Mouse (Mus musculus) MEL (cell line): ENCODE results near the gene Tnp2. TPM values are rescaled to one million over a fixed set of nuclear protein-coding genes. Genes with fewer than 3 reads are reported as not detected.

Experiments
- DNase-seq: peaks from one replicate; pipeline ENCODE4 v3.0.0; 2011; ENCODE audit warnings: low read depth, low spot score
- H3K27ac ChIP-seq: 2 replicates; pipeline ENCODE4 v1.5.1; 2012; ENCODE audit warnings: low read depth, mild to moderate bottlenecking, control low read depth, low read length, moderate library complexity; ENCODE audit not compliant: control insufficient read depth
- H3K27me3 ChIP-seq, 2 experiments: fragments of 150-350 bp in 1 of 2; sonication (generic) in 1 of 2; 2 replicates each; pipeline ENCODE4 v1.6.1; 2012; ENCODE audit warnings: low read length in 2 of 2, mild to moderate bottlenecking in 2 of 2, improper control_type of control experiment in 1 of 2, moderate library complexity in 1 of 2; ENCODE audit not compliant: insufficient read depth in 2 of 2, control insufficient read depth in 1 of 2
- H3K36me3 ChIP-seq, 2 experiments: 2 replicates each; pipeline ENCODE4 v1.6.1; 2012 to 2014; ENCODE audit warnings: low read length in 2 of 2, improper control_type of control experiment in 1 of 2, inconsistent platforms in 1 of 2, mild to moderate bottlenecking in 1 of 2; ENCODE audit not compliant: insufficient read depth in 2 of 2, control insufficient read depth in 1 of 2
- H3K4me1 ChIP-seq, 2 experiments: fragments of 150-350 bp in 1 of 2; sonication (generic) in 1 of 2; 2 replicates each; pipeline ENCODE4 v1.6.1; 2012; ENCODE audit warnings: low read length in 2 of 2, improper control_type of control experiment in 1 of 2, mild to moderate bottlenecking in 1 of 2; ENCODE audit not compliant: insufficient read depth in 2 of 2, control insufficient read depth in 1 of 2
- H3K4me3 ChIP-seq, 2 experiments: fragments of 150-350 bp in 1 of 2; sonication (generic) in 1 of 2; 2 replicates each; pipeline ENCODE4 v1.5.1; 2012; ENCODE audit warnings: low read depth in 2 of 2, low read length in 2 of 2, mild to moderate bottlenecking in 2 of 2, moderate library complexity in 2 of 2, control low read depth in 1 of 2, improper control_type of control experiment in 1 of 2; ENCODE audit not compliant: control insufficient read depth in 1 of 2, insufficient read depth in 1 of 2
- H3K79me2 ChIP-seq: 2 replicates; pipeline ENCODE4 v1.6.1; 2012; ENCODE audit warnings: mild to moderate bottlenecking, low read length, moderate library complexity; ENCODE audit not compliant: control insufficient read depth, poor library complexity, insufficient read depth
- H3K9ac ChIP-seq: 2 replicates; pipeline ENCODE4 v1.6.1; 2012; ENCODE audit warnings: low read depth, mild to moderate bottlenecking, control low read depth, low read length, moderate library complexity; ENCODE audit not compliant: control insufficient read depth, poor library complexity, severe bottlenecking
- H3K9me3 ChIP-seq: fragments of 150-350 bp; sonication (generic); replicated peaks from 2 replicates; pipeline ENCODE4 v1.6.1; 2012; ENCODE audit warnings: mild to moderate bottlenecking, low read length, improper control_type of control experiment, moderate library complexity; ENCODE audit not compliant: insufficient read depth
- BHLHE40 ChIP-seq: IDR thresholded peaks from 2 replicates; pipeline ENCODE4 v1.6.1; 2012; ENCODE audit warnings: low read depth, mild to moderate bottlenecking, inconsistent platforms, low read length, improper control_type of control experiment, borderline replicate concordance
- ELF1 ChIP-seq: IDR thresholded peaks from 2 replicates; pipeline ENCODE4 v1.6.1; 2014; ENCODE audit warnings: low read depth, mild to moderate bottlenecking, inconsistent platforms, low read length, improper control_type of control experiment, moderate library complexity
- GATA1 ChIP-seq: IDR thresholded peaks from 2 replicates; pipeline ENCODE4 v1.6.1; 2011; ENCODE audit warnings: low read depth, low read length, improper control_type of control experiment
- HCFC1 ChIP-seq: IDR thresholded peaks from 2 replicates; pipeline ENCODE4 v1.6.1; 2012; ENCODE audit warnings: low read depth, mild to moderate bottlenecking, inconsistent platforms, low read length, improper control_type of control experiment, moderate library complexity
- MAX ChIP-seq: IDR thresholded peaks from 2 replicates; pipeline ENCODE4 v1.6.1; 2011; ENCODE audit warnings: low read length, improper control_type of control experiment
- MEF2A ChIP-seq: IDR thresholded peaks from 2 replicates; pipeline ENCODE4 v1.6.1; 2014; ENCODE audit warnings: low read depth, mild to moderate bottlenecking, inconsistent platforms, low read length, improper control_type of control experiment; ENCODE audit not compliant: poor library complexity, insufficient replicate concordance, severe bottlenecking; ENCODE audit errors: extremely low read depth
- MYC ChIP-seq: IDR thresholded peaks from 2 replicates; pipeline ENCODE4 v1.6.1; 2011; ENCODE audit warnings: low read depth, mild to moderate bottlenecking, low read length, improper control_type of control experiment, moderate library complexity
- NELFE ChIP-seq: IDR thresholded peaks from 2 replicates; pipeline ENCODE4 v1.6.1; 2011; ENCODE audit warnings: low read depth, low read length, improper control_type of control experiment
- RCOR1 ChIP-seq: IDR thresholded peaks from 2 replicates; pipeline ENCODE4 v1.6.1; 2012; ENCODE audit warnings: low read depth, mild to moderate bottlenecking, inconsistent platforms, low read length, improper control_type of control experiment
- TCF12 ChIP-seq: IDR thresholded peaks from 2 replicates; pipeline ENCODE4 v1.6.1; 2014; ENCODE audit warnings: low read depth, mild to moderate bottlenecking, inconsistent platforms, low read length, improper control_type of control experiment, moderate library complexity
- UBTF ChIP-seq: IDR thresholded peaks from 2 replicates; pipeline ENCODE4 v1.6.1; 2012; ENCODE audit warnings: low read depth, mild to moderate bottlenecking, inconsistent platforms, low read length, improper control_type of control experiment, moderate library complexity, borderline replicate concordance; ENCODE audit not compliant: insufficient read depth
- USF1 ChIP-seq: IDR thresholded peaks from 2 replicates; pipeline ENCODE4 v1.6.1; 2014; ENCODE audit warnings: low read depth, mild to moderate bottlenecking, inconsistent platforms, low read length, improper control_type of control experiment, moderate library complexity
- ZC3H11A ChIP-seq: IDR thresholded peaks from 2 replicates; pipeline ENCODE4 v1.6.1; 2012; ENCODE audit warnings: low read depth, mild to moderate bottlenecking, inconsistent platforms, low read length, improper control_type of control experiment
- ZMIZ1 ChIP-seq: IDR thresholded peaks from 2 replicates; pipeline ENCODE4 v1.6.1; 2012; ENCODE audit warnings: low read depth, mild to moderate bottlenecking, inconsistent platforms, low read length, improper control_type of control experiment, moderate library complexity
- polyA plus RNA-seq, 2 experiments: library from polyadenylated mRNA; stranded (reverse) in 1 of 2; unstranded in 1 of 2; fragments of >175 nt in 1 of 2; fragments of >200 nt in 1 of 2; gene quantifications; 2 replicates each; pipeline versions ENCODE4 v1.2.1 to v1.2.4; 2012; ENCODE audit warnings: low replicate concordance in 2 of 2, low read depth in 1 of 2; ENCODE audit not compliant: insufficient read length in 2 of 2, insufficient read depth in 1 of 2, missing spikeins in 1 of 2
- total RNA-seq: library from RNA; depleted of rRNA; stranded (reverse); fragments of 300-350 nt; gene quantifications from 2 replicates; pipeline ENCODE4 v1.2.3, GENCODE M21; 2012

The Tnp2 gene
- total and polyA plus RNA-seq, 3 experiments = not detected

DNA sequence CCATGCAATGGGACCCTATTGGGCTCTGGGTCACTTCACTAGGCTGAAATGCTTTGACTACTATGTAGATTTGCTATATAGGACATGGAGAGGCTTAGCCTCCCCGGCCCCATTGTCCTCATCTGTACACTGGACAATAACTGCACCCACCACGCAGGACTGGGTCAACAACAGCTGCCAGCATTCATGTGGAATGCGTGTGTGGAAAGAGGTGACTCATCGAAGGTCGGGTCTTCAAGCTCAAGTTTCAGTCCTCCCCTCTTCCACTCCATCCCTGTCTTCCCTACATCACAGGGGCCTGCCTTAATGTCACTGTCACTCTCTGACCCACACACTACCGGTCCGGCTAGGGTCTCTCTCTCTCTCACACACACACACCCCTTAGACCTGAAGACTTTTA lies 12.1 kb downstream of the Tnp2 start:
- H3K27me3 ChIP-seq = no peaks in the 10 kb centered on the region; a peak in 1 of 4 replicates
- DNase-seq = no peak
- no peak overlapping the region for H3K4me3 ChIP-seq
- no peaks in the 10 kb centered on the region for H3K4me1 ChIP-seq
- H3K79me2 ChIP-seq = no peaks in the 10 kb centered on the region
- no peaks in the 10 kb centered on the region for H3K9me3 ChIP-seq
- no peak overlapping the region for H3K27ac ChIP-seq
- H3K9ac ChIP-seq = no peak overlapping the region
- H3K36me3 ChIP-seq = no peaks in the 10 kb centered on the region
- no peak for TF ChIP-seq NELFE
- no peak for TF ChIP-seq HCFC1
- no peak for TF ChIP-seq BHLHE40
- no peak for TF ChIP-seq UBTF
- no peak for TF ChIP-seq MAX

DNA sequence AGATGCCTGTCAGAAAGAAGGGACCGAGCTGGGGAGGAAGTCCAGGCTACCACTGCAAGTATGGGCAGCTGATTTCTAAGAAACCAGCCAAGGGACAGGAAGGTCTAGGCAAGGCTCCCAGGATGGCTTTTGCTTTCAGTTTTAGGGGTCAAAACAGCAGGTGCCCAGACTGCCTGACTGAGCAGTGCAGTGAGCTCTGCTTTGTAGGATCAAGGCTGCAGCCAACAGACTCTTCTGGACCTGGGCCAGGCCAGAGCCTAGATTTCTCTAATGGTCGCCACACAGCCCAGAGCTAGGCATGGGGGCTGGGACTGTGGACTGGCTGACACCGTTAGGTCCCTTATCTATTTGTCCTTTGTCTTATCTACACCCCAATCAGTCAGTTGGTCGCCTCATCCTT lies 13.7 kb downstream of the Tnp2 start:
- H3K4me1 ChIP-seq = no peaks in the 10 kb centered on the region
- no peak overlapping the region for H3K4me3 ChIP-seq

DNA sequence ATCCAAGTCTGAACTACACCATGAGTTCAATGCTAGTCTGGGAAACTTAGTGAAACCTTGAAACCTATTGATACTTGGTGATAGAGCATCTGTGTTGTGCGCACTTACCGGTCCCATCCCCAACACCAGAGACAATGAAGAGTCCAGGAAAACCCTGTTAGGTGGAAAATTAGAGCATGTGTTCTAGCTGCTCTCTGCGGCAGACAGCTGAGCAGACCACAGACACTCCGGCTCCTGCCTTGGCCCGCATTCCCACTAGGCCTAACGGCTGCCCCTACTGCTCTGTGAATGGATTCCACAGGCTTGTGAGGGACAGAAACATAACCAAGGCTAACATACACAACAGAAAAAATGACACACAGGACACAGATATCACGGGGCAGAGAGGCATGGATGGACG lies 14.9 kb downstream of the Tnp2 start:
- TF ChIP-seq MEF2A (no peak), GATA1 (no peak), RCOR1 (no peak), ZC3H11A (no peak), USF1 (no peak)
- Histone ChIP-seq H3K4me3 (no peak overlapping the region), H3K79me2 (no peaks in the 10 kb centered on the region), H3K27ac (no peak overlapping the region), H3K4me1 (no peaks in the 10 kb centered on the region), H3K36me3 (no peaks in the 10 kb centered on the region; a peak in 1 of 4 replicates), H3K9me3 (no peaks in the 10 kb centered on the region), H3K9ac (no peak overlapping the region), H3K27me3 (no peaks in the 10 kb centered on the region; a peak in 2 of 4 replicates)
- no peak for DNase-seq

More for the DNA sequence above, 13.7 kb downstream of the Tnp2 start:
- H3K27me3 ChIP-seq = no peaks in the 10 kb centered on the region; a peak in 1 of 4 replicates
- no peak overlapping the region for H3K9ac ChIP-seq
- no peak overlapping the region for H3K27ac ChIP-seq
- no peak for TF ChIP-seq MYC
- no peak for TF ChIP-seq ELF1
- 0 out of 2 replicates have a peak, but pooled peaks have one; percentile 20 for TF ChIP-seq GATA1
- TF ChIP-seq ZMIZ1 = no peak
- no peak for TF ChIP-seq TCF12
- TF ChIP-seq, all 39 proteins: peak for 1
- H3K9me3 ChIP-seq = no peaks in the 10 kb centered on the region
- DNase-seq = no peak
- H3K79me2 ChIP-seq = no peaks in the 10 kb centered on the region
- no peaks in the 10 kb centered on the region for H3K36me3 ChIP-seq
